Mouse (Mus musculus) CH12.LX (cell line): ENCODE results near the gene Kif5c.

Experiments used
- CHD1 ChIP-seq: IDR thresholded peaks from 2 replicates; pipeline ENCODE4 v1.6.1; 2012; ENCODE audit warnings: low read depth, low read length, improper control_type of control experiment, inconsistent platforms
- MAFK ChIP-seq: IDR thresholded peaks from 2 replicates; pipeline ENCODE4 v1.6.1; 2011; ENCODE audit warnings: low read length, improper control_type of control experiment; ENCODE audit not compliant: insufficient replicate concordance
- RCOR1 ChIP-seq: conservative IDR thresholded peaks from 2 replicates; pipeline ENCODE4 v1.6.1; 2012; ENCODE audit warnings: low read depth, mild to moderate bottlenecking, inconsistent platforms, low read length, improper control_type of control experiment
- SMC3 ChIP-seq: IDR thresholded peaks from 2 replicates; pipeline ENCODE4 v1.6.1; 2011; ENCODE audit warnings: low read depth, low read length, improper control_type of control experiment

- no peak for TF ChIP-seq MAFK
- no peak for TF ChIP-seq RCOR1
- no peak for TF ChIP-seq SMC3
- no peak for TF ChIP-seq CHD1
Measured at GRCm38 (mm10) chr2:49815696-49816320, 196.7 kb downstream of the Kif5c start.
